Mouse (Mus musculus) gastrocnemius, postnatal 25 days (tissue): ENCODE results near the gene Epb41. TPM values are rescaled to one million over a fixed set of nuclear protein-coding genes. Genes with fewer than 3 reads are reported as not detected.

ENCODE experiments used
- DNase-seq: peaks from one replicate; pipeline ENCODE4 v3.0.0; 2022
- total RNA-seq, 2 experiments: library from RNA; stranded (reverse); gene quantifications; 1 replicate in 1 of 2; 2 replicates in 1 of 2; pipeline ENCODE4 v1.2.3; 2021

The Epb41 gene
- total RNA-seq, 2 experiments from 2014 or later, result 80.4 to 86.0 TPM

DNA sequence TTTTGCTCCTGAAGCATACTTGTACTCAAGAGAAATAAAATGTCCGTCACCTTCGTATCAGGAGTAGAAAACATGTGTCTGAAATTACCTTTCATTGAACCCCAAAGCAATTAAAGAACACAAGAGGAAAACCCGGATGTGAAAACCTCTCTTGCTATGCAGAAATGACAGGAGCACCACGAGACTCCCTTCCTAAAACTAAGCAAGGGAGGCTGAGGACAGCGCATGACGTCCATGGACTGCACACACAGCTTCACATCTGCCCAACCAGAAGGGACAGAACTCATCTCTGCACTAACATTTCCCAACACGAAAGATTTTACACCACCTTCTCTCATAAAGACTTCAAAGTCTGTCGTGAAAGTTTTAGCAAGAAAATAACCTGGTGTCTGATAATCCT lies 64.7 kb downstream of the Epb41 start:
- DNase-seq, result no peak

DNA sequence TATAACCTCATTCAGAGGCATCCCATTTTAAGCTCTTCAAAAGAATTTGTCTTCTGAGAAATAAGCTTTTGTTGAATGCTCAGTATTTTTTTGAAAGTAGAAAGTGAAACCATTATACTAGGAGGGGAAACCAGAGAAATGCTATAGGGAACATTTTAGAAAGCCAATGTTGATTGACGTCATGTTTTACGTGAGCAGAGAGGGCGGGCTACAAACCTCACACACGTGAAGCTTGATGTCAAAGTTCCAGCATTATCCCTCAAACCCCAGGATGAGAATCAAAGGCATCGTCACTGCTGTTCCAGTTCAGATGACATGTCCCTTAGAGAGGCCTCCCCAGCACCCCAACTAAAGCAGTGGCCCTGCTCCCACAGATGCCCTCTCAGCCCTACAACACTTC lies 66.9 kb downstream of the Epb41 start:
- no peak for DNase-seq

DNA sequence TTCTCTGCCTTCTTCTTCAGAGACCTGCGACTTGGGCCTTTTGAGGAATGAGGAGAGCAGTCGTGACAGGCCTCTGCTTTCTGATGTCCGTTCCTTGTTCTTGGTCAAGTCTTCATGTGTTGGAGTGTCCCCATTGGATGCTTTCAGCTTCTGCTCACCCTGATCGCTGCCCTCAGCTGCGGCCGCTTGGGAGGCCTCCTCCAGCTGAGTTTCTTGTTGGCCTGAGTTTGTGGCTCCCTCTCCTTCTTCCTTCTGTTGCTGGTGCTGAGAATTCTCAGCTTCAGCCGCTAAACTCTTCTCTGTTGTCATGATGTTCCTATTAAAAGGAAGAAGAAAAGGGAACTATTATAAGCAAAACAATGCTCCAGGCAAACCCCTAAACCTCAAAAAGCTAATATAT lies 68.0 kb downstream of the Epb41 start:
- no peak for DNase-seq

DNA sequence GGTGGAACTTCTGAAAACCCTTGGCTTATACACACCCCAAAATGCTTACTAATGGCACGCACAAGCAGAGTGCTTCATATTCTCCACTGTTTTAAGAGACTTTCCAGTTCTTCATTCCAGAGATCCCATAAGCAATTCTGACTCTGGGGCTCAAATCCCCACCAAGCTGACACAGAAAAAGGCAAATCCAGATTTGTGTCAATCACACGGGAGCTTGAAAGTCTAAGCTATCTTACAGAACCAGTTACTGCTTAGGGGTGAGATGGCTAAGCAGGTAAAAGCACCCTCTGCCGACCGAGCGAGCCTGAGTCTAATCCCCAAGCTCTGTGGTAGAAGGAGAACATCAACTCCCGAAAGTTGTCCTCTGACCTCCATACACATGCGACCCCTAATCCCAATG lies 76.5 kb downstream of the Epb41 start:
- no peak for DNase-seq

GRCm38 (mm10) chr4:131997476-131997875 lies 77.6 kb downstream of the Epb41 start:
- no peak for DNase-seq

DNA sequence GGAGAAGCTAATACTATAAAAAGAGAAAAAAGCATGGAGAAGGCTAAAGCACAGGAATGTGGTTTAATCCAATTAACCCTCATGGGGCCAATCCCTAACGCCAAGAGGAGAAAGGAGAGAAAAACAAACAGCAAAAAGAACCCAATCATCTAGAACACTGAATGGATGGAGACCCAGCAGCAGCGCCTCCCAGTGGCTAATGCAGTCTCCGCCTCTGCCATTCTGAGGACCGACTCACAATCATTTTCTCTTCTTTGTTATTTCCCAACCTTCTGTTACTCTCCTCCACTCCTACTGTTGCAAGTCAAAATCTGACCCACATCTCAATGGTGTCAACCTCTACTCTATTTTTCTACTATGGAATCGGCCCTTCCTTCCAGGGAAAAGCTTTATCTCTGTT lies 78.1 kb downstream of the Epb41 start:
- DNase-seq, result no peak

GRCm38 (mm10) chr4:131993792-131994191 lies 81.3 kb downstream of the Epb41 start:
- no peak for DNase-seq

GRCm38 (mm10) chr4:131982881-131983538 lies 92.1 kb downstream of the Epb41 start:
- no peak for DNase-seq

DNA sequence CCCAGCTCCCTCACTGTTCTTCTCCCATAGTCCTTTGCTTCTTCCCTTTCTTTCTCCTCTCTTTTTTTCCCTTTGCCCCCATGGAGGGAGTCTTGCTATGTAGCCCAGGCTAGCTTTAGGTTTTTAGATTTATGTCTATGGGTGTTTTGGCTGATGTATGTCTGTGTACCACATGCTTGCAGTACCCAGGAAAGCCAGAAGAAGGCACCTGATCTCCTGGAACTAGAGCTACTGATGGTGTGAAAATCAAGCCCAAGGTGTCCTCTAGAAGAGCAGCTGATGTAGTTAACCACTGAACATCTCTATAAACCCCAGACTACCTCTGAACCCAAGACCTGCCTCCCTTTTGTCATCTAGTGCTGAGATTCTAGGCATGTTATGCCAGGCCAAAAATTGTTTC lies 93.4 kb downstream of the Epb41 start:
- no peak for DNase-seq

DNA sequence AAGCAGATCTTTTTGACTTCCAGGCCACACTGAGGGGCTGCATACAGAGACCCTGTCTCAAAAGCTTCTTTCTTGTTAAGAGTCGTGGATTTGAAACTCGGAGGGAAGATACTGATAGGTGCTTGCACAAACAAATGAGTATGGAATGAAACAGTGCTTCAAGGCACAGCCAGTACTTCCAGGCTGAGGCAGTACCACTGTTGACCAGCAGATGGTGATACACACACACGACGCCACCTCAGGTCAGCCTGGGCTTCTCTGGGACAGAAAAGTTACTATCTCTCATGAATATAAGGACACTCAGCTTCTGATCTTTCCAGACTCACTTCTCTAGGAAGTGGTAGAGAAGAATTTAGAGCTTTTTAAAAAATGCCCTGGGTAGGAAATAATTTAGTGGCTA lies 97.9 kb downstream of the Epb41 start:
- DNase-seq, result peak; percentile 50

GRCm38 (mm10) chr4:131970244-131970853 lies 104.8 kb downstream of the Epb41 start:
- no peak for DNase-seq

- DNase-seq, result no peak
Measured at GRCm38 (mm10) chr4:131968873-131969272, 106.2 kb downstream of the Epb41 start.

- DNase-seq, result no peak
Measured at GRCm38 (mm10) chr4:131957161-131957560, 118.0 kb downstream of the Epb41 start.

GRCm38 (mm10) chr4:131950657-131951056 lies 124.5 kb downstream of the Epb41 start:
- DNase-seq, result no peak

GRCm38 (mm10) chr4:131949903-131950302 lies 125.2 kb downstream of the Epb41 start:
- no peak for DNase-seq

- DNase-seq, result no peak
Measured at GRCm38 (mm10) chr4:131947848-131948247, 127.3 kb downstream of the Epb41 start.

DNA sequence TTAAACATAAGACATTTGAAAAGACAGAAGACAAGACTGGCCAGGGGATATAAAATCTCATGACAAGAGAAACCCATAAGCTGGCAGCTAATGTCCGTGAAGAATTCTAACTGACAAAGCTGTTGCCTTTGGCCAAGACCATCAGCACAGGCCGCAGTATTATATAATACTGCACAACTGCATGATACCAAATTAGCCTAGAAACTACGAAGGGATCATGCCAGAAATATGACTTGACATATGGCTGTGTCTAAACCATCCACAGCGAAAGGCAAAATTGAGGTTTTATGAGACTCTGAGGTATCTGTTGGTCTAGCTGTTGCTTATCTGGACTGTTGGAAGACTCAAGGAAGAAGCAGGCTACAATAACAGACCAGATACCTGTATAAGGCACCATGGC lies 134.3 kb downstream of the Epb41 start:
- DNase-seq, result no peak

DNA sequence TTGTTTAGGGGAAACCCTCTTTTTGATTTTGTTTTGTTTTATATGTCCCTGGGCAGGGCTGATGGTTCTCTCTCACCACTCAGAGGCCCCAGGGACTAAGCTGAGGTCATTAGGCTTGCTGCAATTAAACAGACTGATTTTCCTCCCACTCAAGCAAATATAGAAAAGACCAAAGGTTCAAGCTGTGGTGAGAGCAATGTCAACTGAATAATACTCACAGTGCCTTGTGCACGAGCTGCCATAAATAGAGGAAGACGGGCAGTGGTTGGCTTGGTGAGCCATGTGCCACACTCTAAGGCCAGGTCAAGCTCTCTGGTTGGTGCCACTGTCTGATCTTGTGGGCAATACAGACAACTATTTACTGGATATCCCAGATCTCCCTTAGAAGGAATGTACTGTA lies 135.7 kb downstream of the Epb41 start:
- DNase-seq, result no peak

DNA sequence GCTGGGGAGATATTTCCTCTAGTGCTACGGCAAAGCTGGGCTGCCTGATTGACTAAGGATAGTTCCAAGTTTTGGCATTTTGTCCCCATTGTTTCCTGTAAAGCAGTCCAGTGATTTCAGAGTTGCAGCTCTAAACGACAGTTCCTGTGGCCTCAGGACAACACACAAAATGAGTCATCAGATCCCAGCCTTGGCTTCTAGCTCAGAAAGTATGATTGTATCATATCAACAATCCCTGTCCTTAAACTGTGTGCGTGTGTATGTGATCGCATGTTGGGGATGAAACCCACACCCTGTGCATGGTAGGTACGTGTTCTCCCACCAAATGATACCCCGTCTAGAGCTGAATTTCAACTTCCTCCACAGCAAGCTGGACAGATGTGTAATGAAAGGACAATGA lies 146.0 kb downstream of the Epb41 start:
- DNase-seq, result no peak

DNA sequence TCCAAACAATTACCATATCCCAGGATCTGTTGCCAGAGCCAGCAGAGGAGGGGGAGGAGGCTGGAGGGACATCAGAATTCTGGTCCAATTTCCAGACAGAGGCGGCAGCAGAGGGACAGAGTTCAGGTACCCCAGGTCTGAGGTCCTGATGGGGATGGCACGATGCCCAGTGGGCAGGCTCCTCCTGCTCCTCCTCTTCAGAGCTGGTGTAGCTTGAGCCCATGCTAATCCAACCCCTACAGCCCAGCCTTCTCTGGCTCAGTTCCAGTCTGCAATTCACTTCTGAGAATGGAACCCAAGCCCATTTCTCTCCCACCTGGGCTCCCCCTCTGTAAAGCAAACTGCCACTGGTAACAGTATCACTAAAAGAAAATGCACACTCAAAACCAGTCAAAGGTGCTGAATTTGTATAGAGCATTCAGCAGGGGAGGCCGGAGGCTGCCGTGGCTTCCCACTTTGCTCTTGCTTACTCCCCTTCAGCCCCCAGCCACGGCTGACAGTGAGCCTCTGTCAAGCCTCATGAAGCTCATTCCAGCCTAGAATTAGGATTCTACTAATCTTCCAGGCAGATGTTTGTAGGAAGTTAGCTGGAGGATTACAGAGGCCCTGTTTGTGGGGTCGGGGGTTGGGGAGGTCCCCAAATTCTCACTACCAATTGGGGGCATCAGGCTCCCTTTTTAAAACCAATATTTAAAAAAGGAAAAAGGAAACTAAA lies 150.9 kb downstream of the Epb41 start:
- DNase-seq, result no peak

GRCm38 (mm10) chr4:131922404-131922803 lies 152.7 kb downstream of the Epb41 start:
- no peak for DNase-seq

- DNase-seq, result no peak
Measured at GRCm38 (mm10) chr4:131921461-131922346, 153.4 kb downstream of the Epb41 start, which contains the start of gene Tmem200b. Tmem200b (plus strand) TSS chr4:131921771.
